Mouse (Mus musculus) bone marrow, adult 2 months (tissue): ENCODE data around the gene Gabarapl1.

Source experiments
- CTCF ChIP-seq: fragments of 200-500 bp; IDR thresholded peaks from 2 replicates; pipeline ENCODE4 v1.5.1; 2011; ENCODE audit warnings: low read length, control low read depth; ENCODE audit not compliant: control insufficient read depth, insufficient read depth
- POLR2A ChIP-seq: fragments of 200-500 bp; IDR thresholded peaks from 2 replicates; pipeline ENCODE4 v1.6.1; 2011; ENCODE audit warnings: low read depth, mild to moderate bottlenecking, control low read depth, low read length, borderline replicate concordance; ENCODE audit not compliant: control insufficient read depth

GRCm38 (mm10) chr6:129497345-129498218 lies 35.4 kb upstream of the Gabarapl1 start:
- no peak for TF ChIP-seq CTCF
- TF ChIP-seq POLR2A, result no peak
